Mouse (Mus musculus) neural tube, postnatal 0 days (tissue): ENCODE data around the gene Ikbke. TPM values are rescaled to one million over a fixed set of nuclear protein-coding genes. Genes with fewer than 3 reads are reported as not detected.

ENCODE experiments used
- polyA plus RNA-seq: library from polyadenylated mRNA; unstranded; fragments of >200 nt; fragmentation: Nextera tagmentation; extraction: Ambion mirVana; gene quantifications from 2 replicates; pipeline ENCODE4 v1.2.1, GENCODE M21; 2015

Gene Ikbke
- polyA plus RNA-seq, result 0.96 and 1.1 TPM in 2 replicates

DNA sequence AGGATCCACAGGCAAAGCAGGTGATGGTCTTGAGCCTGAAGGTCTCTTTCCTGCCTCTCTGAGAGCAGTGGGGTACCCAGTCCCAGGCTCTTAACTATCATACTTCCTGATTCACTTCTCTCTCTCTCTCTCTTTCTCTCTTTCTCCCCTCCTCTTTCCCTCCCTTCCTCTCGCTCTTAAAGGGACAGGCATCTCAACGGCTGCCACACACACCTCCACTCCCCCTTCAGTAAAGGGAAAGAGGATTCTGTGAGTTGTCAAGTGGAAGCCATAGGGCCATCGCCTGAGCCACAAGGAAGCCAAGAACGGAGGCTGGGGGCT, at the start of gene Ikbke:
Gene Ikbke, minus strand, starts transcription at position 151 of the 321 bp plus-strand sequence.

DNA sequence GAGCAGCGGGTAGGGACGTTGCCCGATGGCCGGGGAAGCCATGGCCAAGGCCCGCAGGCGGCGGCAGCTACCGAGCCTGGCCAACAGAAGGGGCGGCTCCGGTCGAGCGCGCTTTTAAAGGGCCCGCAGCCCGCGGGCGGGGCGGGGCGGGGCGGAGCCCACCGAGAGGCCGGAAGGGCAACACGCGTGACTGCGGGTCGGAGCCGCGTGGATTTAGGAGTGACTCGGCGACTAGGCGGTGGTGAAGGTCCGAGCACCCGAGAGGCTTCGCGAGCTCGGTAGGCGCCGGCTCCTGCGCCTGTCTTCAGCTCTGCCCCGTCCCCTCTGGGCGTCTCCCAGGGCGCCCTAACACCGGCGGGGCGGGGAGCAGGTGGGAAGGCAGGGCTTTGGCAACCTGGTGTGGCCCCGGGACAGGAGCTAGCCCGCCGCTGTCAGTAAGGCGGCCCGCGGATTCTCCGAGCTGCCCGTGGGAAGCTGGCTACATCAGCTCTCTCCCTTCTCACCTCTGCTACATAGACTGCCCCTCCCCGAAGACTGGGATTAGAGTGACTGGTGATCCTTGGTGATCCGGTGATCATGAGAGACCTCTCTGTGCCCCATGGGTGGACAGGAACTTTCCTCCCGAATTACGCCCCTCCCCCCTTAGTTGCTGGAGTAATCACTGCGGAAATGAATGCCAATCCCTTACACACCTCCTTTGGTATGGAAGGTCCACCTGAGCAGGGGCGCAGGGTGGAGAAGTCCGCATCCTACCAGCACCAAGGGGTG, 34.1 kb downstream of the Ikbke start, which contains the start of gene Rassf5:
Gene Rassf5, minus strand, starts transcription at position 170 of the 768 bp plus-strand sequence.

Other genes with a start within 250 kb of the Ikbke start
- gene Mapkapk2, start 181.8 kb downstream of the Ikbke start, polyA plus RNA-seq, result 15.0 and 17.1 TPM in 2 replicates
- gene Dyrk3, start 141.3 kb downstream of the Ikbke start, polyA plus RNA-seq, result 8.9 and 9.1 TPM in 2 replicates
- gene Eif2d, start 126.4 kb downstream of the Ikbke start, polyA plus RNA-seq, result 37.6 and 45.0 TPM in 2 replicates
- 12.5 and 12.8 TPM in 2 replicates for gene Rassf5, start 34.3 kb downstream of the Ikbke start, polyA plus RNA-seq
- 25.2 and 26.0 TPM in 2 replicates for gene Srgap2, start 247.7 kb upstream of the Ikbke start, polyA plus RNA-seq
- 1.1 and 1.2 TPM in 2 replicates for gene Fam72a, start 248.3 kb upstream of the Ikbke start, polyA plus RNA-seq